Mouse (Mus musculus) cerebellum, adult 18-20 months (tissue): ENCODE measurements around the gene Gemin6.
"Not testable (repeated sequence)": the region's sequence is repeated elsewhere in the genome, so short reads cannot be mapped to it uniquely, and the experiment has no call there.

Experiments
- DNase-seq, 2 experiments: peaks; one replicate each; pipeline ENCODE4 v3.0.0; 2021

Gene Gemin6

GRCm38 (mm10) chr17:80224326-80225116 is at the start of gene Gemin6:
Gene Gemin6 (plus strand): TSS chr17:80224441.
- DNase-seq = peak; percentile 90 to 93

DNA sequence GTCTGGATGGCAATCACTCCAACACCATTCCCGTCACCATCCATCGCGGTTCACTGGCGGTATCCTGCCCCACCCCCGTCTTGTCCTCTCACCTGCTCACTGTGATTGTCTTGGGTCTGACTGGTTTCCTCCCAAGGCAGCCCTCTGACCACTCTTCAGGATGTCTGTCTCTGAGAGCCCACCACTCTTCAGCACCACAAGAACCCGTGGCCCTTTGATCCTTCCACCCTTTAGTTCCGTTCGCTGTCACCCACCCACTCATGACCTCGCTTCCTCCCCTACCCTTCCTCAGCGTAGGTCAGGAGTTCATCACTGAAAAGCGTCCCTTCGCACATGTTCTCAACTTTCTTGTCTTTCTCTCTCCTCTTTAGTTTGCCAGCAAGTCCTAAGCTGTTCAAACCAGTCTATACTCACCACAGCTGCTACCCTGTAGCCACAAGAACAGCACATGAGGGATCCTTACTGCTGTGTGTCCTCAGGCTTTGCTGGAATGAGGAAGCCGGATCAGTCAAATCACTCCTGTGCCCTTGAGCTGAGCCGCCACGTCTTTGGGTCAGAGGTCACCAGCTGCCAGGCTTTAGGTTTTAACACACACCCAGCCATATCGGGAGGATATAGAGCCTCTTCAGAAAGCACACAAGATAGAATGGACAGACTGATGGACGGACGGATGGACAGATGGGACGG is 49.4 kb upstream of the Gemin6 start:
- no peak for DNase-seq

DNA sequence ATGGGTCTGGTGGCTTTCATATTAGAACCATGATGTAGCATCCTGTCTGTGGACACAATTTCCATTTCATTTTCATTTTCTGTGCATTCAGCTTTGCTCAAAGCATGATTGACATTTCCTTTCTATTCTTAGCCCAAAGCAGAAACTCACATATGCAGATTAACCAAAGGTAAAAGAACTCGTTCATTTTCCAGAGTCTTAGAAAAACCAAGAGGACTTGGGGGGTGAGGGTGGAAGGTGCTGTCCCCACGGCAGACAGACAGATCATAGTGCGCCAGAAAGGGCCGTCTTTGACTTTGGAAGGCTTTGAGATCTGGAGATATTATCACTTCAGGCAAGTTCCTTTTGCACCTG is 48.9 kb upstream of the Gemin6 start:
- no peak for DNase-seq

GRCm38 (mm10) chr17:80175966-80176365 is 48.3 kb upstream of the Gemin6 start:
- DNase-seq = no peak

GRCm38 (mm10) chr17:80178846-80179245 is 45.4 kb upstream of the Gemin6 start:
- DNase-seq = not testable (repeated sequence)

- DNase-seq = peak; percentile 82
Measured at GRCm38 (mm10) chr17:80179959-80180358, 44.3 kb upstream of the Gemin6 start.

DNA sequence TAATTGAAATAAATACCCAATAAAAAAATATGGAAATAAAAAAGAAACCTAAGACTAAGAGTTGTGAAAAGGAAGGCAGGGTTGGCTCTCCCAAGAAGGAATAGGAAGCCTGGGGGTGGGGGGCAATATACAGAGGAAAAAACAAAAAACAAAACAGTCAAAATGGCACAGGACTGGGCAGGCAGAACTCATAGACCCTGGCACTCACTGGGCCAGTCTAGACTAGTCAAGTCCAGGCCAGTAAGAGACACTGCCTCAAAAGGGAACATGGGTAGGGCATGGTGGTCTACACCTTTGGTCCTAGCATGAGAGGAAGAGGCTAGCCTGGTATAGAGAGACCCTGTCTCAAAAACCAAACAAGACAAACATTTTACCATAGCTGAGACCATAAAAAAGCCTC is 43.8 kb upstream of the Gemin6 start:
- no peak for DNase-seq

DNA sequence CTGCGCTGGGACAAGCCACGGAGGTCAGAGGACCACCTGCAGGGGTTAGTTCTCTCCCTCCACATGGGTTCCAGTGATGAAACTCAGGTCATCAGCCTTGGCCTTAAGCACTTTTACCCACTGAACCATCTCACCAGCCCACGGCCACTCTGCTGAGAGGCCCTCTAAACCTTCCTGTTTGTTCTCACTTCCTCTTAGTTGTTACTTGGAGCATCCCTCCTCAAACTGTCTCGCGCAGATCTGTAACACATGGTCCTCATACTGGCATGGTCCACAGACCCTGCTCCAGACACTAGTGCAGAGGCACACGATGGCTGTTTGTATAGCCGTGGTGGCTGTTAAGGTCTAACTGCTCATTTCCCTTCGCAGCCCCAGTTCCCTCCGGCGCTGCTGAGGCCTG is 40.6 kb upstream of the Gemin6 start:
- no peak for DNase-seq

GRCm38 (mm10) chr17:80193075-80193474 is 31.2 kb upstream of the Gemin6 start:
- peak in 1 of 2 experiments; percentile 21 for DNase-seq

- DNase-seq = no peak
Measured at GRCm38 (mm10) chr17:80199160-80199778, 25.0 kb upstream of the Gemin6 start.

GRCm38 (mm10) chr17:80205657-80206056 is 18.6 kb upstream of the Gemin6 start:
- no peak for DNase-seq

DNA sequence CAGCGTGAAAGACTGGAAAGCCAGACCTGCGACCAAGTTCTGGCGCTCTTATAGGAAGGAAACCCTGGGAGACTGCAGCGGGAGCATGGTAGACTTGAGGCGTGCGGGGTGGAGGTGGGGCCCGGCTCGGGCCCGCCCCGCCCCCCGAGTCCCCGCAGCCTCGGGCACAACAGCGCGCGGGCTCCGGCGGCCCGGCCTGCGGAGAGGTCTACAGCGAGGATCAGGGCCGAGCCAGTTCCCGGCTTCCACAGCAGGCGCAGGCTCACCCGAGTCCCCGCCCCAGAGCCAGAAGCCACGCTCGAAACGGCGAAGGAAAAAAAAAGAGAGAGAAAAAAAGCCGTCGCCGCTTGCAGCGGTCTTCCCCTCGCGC is 18.0 kb upstream of the Gemin6 start:
- peak; percentile 62 to 72 for DNase-seq

DNA sequence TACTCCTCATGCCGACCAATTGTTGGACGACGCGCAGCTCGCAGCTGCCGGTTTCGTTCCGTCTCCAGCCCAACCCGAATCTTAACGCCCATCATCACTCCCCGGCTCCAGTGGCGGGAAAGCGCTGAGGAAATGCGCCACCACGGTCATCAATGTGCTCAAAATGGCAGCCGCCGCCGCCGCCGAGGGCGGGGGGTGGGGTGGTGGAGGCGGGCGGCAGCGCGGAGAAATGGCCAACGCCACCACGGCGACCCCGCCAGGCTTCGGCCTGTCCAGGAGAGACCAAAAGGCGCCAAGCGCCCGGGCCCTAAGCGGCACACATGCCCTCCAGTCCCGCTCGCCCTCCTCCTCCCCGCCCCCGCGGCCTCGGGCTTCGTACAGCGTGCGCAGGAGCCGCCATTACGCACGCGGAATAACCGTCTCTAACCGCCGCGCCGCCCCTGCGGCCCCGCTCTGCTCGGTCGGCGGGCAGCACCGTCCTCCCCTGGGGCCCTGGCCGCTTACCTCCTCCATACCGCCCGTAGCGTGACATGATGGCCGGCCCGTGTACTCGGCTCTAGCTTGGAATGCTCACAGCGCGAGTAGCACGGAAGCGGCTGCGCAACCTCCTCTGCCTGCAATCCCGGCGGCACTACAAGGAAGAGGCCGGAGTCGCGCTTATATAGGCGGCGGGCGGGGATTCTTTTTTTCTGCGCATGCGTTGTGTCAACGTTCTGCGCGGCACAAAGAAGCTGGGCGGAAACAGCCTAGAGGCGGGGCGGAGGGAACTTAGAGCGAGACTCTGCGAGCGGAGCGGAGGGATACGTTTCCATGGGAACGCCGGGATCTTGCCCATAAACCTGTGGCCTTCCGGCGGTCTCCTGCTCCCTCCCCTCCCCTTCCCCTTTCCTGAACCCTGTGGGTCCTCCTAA is 17.3 kb upstream of the Gemin6 start, which contains the start of the genes Srsf7 and Ttc39d:
TSS of gene Srsf7 (minus strand) at position 637 of the 911 bp plus-strand sequence.
TSS of gene Ttc39d (plus strand) at position 790 of the 911 bp plus-strand sequence.
- DNase-seq = peak; percentile 97 to 98

GRCm38 (mm10) chr17:80213998-80214397 is 10.2 kb upstream of the Gemin6 start:
- DNase-seq = not testable (repeated sequence)

DNA sequence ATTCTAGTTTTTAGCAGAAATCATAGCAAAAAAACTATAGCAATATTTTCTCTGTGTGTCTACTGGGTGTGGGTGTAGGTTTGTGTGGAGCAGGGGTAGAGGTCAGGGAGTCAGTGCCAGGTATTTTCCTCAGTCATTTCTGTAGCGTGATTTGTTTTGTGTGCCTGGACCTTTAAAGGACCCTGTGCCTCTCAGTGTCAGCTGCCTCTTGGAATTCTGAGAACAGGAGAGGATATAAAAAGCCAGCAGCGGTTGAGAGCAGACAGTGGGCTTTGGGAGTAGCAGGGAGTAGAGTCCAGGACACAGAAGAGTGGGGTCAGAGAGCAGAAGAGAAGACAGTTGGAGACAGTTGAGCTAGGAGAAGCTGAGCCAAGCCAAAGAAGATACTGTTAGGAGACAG is 4.1 kb upstream of the Gemin6 start:
- DNase-seq = no peak

GRCm38 (mm10) chr17:80221202-80221601 is 3.0 kb upstream of the Gemin6 start:
- no peak for DNase-seq

GRCm38 (mm10) chr17:80221890-80222628 is 2.2 kb upstream of the Gemin6 start:
- DNase-seq = no peak

DNA sequence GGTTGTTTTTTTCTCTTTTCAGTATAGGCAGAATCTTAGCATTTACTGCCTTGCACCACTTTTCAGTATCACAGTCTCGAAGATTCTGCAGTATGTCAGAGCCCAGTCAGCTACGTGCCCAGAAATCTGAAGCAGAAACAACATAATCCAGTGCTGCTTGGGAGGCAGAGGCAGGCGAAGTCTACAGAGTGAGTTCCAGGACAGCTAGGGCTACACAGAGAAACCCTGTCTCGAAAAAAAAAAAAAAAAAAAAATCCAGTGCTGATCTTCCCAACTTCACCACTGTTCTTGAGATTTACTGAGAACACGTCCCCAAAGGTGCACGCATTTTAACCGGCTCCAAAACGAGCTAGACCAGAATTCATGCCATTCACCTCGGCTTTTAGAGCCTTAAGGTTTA is 412 bp upstream of the Gemin6 start:
- DNase-seq = no peak

GRCm38 (mm10) chr17:80225142-80225541 is 901 bp downstream of the Gemin6 start:
- not testable (repeated sequence) for DNase-seq

DNA sequence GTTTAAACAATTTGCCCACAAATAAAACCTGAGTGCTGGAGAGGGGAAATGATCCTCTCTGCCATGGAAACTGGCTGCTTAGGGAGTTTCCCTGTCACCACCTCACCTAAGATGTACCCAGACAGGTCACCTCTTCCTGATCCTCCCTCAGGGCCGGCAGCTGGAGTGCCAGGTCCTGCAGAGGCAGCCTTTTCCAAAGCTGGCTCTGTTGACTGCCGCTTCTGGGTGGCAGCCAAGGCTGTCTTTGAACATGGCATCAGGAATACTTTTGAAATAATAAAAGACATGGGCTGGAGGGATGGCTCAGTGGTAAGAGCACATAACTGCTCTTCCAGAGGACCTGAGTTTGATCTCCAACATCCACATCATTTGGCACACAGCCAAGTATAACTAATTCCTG is 5.2 kb downstream of the Gemin6 start:
- DNase-seq = peak; percentile 12 to 19

GRCm38 (mm10) chr17:80233844-80234243 is 9.6 kb downstream of the Gemin6 start:
- no peak for DNase-seq

GRCm38 (mm10) chr17:80234376-80234775 is 10.1 kb downstream of the Gemin6 start:
- no peak for DNase-seq
